Mouse (Mus musculus) neutrophil, adult 5-6 weeks (primary cell): ENCODE measurements at regions not wholly inside any gene's neighbourhood (a gene's known extent, or its start where the extent isn't known, plus 50 kb on each side); places are given as distances from the start of the nearest gene placed in this dataset.

Experiments
- ATAC-seq: fragments of 151-379, 151-347 bp; 2 replicates; pipeline ENCODE4 v1.8.0; 2017; ENCODE audit warnings: mild to moderate bottlenecking, moderate TSS enrichment; ENCODE audit not compliant: insufficient number of reproducible peaks, poor library complexity, low FRiP score, severe bottlenecking; ENCODE audit errors: extremely low read depth

DNA sequence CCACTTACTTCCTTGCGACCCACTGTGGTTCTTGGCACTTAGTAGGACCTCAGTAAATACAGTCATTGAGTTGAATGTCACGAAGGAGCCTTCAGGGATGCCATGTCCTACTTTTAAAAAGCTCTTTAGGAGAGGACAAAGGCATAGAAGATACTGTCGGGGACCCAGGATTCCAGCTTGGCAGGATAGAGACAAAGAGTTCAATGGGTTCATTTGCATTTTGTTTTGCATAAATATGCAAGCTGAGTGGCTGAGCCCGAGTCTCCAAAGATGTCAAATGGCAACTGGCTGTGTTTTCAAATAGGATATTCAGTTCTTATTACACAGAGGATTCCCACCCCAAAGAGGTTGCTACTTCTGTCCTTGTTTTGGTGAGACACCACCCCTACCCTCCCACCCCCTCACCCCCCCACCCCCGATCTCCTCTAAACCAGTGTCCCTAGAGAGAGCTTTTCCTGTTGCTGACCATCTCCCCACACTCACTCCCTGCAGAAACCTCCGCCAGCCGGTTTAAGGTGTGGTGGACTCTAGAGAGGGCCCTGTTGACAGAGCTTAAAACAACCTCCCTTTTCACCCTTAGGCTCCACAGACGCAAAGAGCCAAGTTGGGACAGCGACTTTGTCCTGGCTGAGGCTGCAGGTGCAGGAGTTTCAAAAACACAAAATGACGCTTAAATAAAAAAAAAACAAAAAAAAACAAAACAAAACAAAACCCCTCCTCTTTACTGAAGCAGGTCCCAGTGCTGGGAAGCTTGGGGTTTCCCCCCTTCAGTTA lies 57.9 kb downstream of the Sox9 start:
- no peak for ATAC-seq

DNA sequence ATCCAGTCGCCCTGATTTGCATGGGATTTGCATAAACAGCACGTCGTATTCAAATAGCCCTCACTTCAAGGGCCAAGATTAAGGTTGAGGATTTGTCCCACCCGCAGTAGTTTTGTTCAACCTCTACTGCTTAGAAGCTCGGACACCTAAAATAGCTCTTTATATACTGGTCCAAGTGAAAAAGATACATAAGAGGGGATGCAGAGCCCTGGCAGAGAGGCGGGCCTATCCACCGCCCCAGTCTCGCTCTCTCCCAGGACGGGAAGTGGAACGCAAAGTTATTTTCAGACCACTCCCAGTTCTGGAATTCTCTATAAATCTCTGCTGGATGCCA lies 58.4 kb downstream of the Sox9 start:
- ATAC-seq = no peak

DNA sequence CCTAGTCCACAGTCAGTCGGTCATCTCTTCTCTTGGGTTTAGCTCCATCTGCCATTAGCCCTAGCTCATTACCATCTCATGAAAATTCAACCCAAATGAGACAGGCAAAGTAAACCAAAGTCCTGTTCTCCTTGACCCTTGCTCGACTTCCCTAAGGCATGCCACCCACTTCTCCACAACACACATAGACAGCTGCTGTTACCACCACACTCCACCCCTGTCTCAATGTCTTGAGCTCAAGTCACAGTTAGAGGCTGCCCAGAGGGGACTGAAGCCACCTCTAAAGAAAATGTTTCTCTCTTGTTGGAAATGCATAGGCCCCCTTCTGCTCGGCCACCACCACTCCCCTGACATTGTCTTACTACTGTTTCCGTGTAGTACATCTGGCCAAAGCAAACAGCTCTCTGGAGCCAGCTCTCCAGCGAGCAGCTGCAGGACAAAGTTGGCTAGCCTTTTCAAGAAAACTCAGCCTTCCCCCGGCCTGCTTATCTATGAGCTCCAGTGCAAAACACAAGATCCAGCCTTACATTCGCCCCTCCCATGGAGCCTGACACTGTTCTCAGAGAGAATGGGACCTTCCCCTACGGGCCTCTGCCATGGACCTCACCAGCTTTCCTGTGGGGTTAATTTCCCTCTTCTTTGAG lies 62.4 kb downstream of the Sox9 start:
- ATAC-seq = no peak

DNA sequence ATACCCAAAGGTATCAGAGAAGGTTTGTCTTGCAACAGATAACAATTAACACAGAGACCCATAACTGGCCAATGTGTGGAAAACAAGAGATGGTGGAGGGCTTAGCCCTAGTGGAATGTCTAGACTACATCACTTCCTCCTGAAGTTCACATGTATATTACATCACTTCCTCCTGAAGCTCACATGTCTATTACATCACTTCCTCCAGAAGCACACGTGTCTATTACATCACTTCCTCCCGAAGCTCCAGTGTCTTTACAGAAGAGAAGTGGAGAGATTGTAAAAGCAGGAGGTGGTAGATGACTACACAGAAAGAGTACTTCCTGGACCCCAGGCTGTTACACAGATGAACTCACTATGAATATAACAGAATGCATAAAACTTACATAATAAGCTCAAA lies 65.1 kb downstream of the Sox9 start:
- no peak for ATAC-seq

DNA sequence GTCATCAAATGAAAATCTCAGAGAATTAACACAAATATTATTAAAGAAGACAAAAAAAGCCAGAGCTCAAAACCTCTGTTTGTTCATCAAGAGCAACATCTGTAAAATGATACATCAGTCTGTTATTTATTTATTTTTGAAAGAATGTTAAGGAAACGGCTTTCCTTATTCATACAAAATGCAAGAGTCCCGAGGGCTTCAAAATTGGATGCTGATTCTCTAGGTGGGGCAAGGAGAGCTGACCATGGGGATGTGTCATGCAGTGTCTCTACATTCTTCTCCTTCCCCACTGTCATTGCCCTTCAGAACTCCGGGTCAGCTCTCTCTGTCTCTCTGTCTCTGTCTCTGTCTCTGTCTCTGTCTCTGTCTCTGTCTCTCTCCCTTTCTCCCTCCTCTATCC lies 65.8 kb downstream of the Sox9 start:
- ATAC-seq = no peak

DNA sequence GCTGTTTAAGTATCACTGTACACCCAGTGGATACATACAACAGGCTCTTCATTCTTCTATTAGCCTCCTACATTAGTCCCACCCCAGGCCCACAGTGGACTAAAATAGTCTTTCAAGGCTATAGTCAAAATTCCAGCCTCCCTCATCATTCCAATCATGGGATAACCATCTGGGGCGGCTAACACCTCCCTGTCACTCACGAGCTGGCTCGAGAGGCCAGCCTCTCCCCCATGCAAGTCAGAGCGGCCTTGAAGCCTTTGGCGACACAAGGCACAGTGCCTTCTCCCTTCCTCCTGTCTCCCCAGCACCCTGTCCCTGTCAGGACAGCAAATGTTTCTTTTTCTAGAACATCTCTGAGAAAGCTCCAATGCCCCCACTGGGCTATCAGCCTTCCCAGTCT lies 68.0 kb downstream of the Sox9 start:
- ATAC-seq = no peak

DNA sequence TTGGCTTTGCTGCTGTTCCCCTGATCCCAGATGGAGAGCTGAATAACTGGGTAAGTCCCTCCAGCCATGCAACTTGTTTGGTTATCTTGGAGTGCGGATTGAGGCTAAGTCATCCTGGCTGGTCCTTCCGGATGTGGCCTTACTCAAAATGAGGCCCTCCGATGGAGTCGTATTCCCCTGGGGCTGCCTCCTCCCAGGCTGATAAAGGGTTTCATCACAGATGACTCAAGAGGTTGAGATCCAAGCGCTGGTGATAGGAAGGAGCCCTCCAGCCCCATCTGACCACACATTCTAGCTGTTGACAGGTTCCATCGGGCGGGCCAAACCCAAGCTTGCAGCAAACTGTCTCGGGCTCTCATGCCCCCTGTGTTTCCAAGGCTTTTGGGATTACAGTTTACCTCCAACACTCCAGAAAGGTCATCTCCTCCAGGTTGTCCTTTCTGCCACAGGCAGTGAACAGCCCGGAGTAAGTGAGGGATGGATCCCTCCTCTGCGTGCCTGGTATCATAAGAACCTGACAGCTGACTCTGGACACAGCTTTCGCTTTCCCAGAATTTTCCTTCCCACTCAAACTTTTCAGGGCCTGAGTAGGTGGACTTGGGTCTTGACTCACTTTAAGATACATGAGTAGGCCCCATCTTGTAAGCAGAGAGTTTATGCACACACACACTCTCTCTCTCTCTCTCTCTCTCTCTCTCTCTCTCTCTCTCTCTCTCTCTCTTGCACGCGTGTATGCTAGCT lies 68.7 kb downstream of the Sox9 start:
- ATAC-seq = no peak

DNA sequence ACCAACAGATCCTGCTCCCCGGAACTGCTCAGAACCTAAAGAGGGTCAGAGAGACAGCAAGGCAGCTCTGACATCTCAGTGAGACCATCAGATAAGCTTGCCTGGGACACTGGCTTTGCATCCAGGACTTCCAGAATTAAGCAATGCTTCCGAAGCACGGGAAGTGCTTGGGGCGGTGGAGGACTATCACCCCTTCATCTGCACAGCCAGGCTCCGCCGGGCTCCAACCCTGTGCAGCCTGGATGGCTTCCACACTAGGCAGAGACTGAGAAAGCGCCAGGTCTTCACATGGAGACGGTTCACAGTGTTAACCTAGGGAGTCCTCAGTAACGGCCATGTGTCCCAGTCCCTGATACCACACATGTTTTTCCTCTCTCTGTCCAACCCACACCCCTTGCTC lies 69.3 kb downstream of the Sox9 start:
- ATAC-seq = no peak

DNA sequence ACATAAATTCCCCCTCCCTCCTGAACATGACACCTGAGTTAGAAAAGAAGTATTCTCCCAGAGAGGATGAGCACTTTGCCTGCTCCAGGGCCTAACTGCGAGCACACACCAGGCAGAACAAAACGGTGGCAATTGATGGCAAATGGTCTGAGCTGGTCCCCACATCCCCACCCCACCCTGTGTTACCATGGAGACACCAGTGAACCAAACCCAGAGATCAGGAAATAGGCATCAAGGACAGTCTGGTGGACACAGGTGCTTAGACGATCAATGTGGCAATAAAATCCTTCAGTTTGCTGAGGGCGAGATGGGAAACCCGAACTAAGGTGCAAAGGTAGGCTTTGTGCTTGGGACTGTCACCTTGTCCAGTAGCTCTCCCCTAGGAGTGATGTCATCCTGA lies 74.0 kb downstream of the Sox9 start:
- no peak for ATAC-seq

DNA sequence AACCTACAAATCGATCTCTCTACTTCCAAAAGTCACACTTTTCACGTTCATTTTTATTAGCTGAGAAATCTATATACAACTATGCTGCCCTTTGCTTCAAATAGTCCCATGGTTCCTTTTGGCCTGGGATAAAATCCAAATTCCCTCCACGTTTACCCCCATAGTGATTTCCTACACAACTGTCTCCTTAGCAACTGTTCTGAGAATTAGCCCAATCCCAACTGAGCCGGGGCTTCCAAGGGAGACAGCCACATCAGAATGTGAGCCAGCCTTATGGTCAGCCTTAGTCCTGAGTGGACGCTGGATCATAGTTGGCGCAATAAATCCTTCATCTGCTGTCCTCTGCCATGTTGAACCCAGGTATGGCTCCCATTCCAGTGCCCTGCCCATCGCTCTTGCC lies 77.3 kb downstream of the Sox9 start:
- no peak for ATAC-seq

DNA sequence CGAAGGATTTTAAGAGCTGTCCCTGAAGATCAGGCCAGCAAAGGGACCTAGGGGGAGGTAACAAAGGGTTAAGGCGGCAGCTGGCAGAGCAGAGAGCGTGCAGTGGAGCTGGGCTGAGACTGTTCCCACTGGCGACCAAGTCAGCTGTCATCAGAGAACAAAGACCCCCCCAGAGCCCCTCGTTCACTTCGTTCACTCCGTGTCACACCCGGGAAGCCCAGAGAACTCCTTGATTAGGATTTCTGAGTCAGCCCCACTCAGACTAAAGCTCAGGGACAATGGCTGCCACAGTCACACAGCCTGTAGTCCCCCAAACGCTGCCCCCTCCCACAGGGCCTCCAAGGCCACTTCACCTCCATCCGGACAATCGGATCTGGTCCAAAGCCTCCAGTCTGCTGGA lies 78.8 kb downstream of the Sox9 start:
- ATAC-seq = no peak

DNA sequence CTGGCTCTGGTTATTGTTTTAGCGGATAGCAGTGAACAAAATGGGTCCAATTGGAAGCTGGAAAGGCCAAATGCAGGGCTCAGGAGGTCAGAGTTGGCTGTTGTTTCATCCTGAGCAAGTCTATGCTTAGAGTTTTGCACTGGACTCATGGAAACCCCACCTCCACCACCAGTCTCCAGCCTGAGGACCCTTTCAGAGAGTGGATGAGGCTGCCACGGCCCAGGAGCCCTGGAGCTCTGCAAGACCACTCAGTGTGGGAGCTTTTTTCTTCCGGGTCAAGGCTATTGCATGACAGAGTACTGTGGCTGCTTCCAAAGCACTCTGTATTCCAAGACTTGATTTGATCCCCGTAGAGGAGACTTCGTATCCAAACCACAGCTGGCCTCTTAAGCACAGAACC lies 79.2 kb downstream of the Sox9 start:
- ATAC-seq = no peak

DNA sequence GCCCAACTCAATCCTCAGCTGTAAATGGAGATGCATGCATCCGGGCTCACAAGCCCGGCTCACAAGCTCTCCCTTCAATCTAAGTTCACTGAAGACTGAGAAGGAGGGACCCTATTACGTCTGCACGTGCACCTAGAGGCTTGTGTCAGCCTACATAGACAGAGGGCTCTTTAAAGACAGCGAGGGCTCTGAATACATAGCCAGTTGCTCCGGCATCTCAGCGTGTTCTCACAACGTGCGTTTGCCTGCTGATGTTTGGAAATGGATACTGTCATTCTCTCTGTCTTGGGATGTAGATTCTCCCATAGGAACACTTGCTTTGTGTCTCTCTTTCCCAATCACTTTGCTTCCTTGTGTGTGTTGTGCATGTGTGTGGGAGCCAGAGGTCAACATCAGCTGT lies 83.8 kb downstream of the Sox9 start:
- ATAC-seq = no peak

DNA sequence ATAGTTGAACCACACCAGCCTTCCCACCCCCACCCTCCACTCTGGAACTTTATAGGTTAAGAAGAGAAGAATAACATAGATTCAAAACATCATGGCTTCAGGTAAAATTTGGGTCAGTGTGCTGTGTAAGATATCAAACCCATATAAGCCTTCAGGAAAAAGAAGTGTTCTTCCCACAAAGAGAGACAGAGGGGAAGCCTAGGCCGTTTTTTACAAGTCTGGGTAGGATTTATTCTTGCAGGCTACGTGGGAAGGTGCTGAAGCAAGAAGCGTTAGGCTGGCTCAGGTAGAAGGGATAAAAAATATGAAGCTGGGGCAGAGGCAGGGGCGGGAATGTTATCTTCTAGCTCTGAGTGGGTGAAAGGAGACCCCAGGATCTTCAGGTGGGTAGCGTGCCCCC lies 87.5 kb downstream of the Sox9 start:
- ATAC-seq = no peak

DNA sequence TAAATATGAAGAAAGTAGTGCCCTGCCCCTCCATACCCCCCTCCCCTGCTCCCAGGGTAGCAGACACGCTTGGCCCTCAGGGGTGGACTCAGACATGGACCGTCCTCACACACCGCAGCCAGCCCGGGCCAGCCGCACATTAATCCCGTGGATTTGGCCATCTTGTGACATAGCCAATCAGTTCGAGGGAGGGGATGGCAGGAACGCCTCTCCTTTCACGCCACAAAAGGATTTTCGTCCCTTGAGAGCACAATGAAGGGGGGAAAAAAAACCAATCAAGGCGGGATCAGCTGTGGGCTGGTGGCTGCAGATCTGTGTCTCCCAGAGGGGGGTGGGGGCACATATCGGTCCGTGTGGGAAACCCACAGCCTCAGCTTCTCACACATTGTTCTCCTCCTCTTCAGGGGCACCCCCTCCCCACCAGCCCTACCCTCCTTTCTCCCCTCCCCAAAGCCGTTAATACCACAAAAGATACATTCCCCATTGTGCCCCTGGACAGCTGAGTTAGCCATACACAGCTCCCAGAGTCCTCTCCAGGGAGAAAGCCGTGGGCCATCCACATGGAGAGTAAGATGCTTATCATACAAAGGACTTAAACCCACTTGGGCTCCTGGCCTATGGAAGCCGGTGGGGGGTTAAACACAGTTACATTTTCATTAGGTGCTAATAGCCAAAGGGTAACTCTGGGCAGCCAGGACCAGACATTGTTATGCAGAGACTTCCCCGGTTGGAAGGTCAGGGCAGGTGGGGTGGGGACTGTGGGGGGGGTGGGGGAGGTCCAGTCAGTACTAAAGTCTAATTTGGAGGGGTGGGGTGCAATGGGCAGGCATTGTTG lies 88.4 kb downstream of the Sox9 start:
- no peak for ATAC-seq

DNA sequence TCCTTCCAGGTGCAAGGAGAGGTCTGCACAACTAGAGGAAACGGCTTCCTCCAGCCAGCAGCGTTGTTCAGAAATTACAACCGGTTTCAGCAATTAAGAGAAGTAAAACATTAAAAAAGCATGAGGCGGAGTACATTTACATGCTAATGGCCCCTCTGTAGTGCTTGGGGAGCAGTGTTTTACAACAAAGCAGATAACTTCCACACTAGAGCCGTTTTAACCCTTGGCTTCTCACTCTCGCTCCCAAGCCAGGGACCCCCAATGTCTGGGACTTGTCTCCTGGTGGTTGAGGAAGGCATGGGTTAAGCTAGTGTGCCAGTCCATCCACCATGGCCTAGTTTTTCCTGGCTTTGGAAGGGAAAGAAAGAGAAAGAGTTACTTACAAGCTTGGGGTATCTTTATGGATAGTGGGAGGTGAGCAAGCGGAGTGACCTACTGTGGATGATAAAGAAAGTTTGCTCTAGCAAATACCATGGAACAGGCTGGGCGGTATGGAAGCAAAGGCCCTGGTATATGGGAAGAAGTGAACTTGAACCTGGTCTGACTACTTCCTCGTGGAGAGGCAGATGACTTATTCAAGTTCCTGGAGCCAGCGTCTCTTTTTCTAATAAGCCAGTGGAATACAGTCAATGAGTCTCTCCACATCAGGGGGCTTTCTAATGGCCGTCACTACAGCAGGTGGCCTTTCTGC lies 90.8 kb downstream of the Sox9 start:
- ATAC-seq = no peak

DNA sequence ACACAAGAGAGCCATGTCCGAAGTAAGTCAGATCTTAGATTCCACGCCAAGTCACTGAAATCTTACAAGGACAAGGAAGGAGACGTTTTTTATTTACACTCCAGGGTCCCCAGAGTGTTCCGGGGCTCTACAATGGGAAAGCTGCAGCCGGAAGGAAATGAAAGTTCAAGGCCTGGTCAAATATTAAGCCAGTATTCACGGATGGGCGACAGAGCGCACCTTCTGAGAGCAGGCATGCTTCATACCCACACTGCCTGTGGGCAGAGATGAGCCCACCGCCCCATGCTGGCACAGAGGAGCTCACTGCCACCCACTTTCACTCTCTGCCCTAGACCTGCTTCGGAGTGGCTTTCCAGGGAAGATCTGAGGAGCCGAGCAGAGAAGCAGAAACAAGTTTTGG lies 92.2 kb downstream of the Sox9 start:
- ATAC-seq = no peak

DNA sequence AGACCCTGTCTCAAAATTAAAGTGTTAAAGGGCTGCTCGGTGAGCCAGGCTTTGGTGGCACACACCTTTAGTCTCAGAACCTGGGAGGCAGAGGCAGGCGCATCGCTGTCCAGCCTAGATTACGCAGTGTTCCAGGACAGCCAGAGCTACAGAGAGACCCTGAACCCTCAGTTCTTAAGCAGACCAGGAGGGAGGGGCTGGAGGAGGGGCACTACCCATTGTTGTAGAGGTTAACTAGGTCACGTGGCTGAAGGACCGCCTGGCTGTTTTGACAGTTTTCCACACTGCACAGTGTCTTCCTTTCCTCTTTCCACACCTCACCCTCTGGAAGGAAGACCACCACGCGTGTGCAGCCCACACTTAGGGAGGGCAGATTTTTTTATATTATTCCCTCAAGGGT lies 94.2 kb downstream of the Sox9 start:
- ATAC-seq = no peak

DNA sequence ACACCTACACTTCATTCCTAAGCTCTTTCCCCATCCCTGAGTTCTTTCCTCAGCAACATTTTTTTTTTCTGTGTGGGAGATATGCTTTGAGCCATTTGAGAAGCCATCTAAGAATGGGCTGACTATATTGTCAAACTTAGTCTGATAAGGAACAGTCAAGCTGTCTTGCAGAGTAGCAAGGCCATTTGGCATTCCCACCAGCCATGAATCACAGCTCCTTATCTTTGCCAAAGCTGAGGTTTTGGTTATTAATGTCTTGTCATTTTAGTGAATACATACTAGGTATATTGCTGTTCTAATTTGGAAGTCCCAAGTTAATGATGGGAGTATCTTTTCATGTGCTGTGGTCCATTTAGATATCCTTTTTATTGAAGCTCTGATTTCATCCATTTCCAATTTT lies 96.4 kb downstream of the Sox9 start:
- ATAC-seq = no peak
